Mouse (Mus musculus) megakaryocyte, adult 5-6 weeks (primary cell): ENCODE measurements around the gene Olfr1280. TPM values are rescaled to one million over a fixed set of nuclear protein-coding genes. Genes with fewer than 3 reads are reported as not detected.
"Not testable (repeated sequence)": the region's sequence is repeated elsewhere in the genome, so short reads cannot be mapped to it uniquely, and the experiment has no call there.

Experiments used
- ATAC-seq: 2 replicates; pipeline ENCODE4 v1.8.0; 2016; ENCODE audit warnings: mild to moderate bottlenecking, inconsistent platforms; ENCODE audit not compliant: poor library complexity, severe bottlenecking
- total RNA-seq, 2 experiments: library from RNA; stranded (forward) in 1 of 2; stranded (reverse) in 1 of 2; fragments of 153-499, 151-499 nt in 1 of 2; fragments of 221-1000, 200-1000 nt in 1 of 2; gene quantifications; 2 replicates each; pipeline versions ENCODE4 v1.2.3 to v1.2.4; 2015 to 2017

The Olfr1280 gene
- not detected in 2 replicates for total RNA-seq (2015)
- not detected in 2 replicates for total RNA-seq (2017)

- ATAC-seq, result no peak
These were observed at the start of gene Olfr1280 for GRCm38 (mm10) chr2:111313717-111314116. Gene Olfr1280, plus strand, starts transcription at chr2:111314017.

DNA sequence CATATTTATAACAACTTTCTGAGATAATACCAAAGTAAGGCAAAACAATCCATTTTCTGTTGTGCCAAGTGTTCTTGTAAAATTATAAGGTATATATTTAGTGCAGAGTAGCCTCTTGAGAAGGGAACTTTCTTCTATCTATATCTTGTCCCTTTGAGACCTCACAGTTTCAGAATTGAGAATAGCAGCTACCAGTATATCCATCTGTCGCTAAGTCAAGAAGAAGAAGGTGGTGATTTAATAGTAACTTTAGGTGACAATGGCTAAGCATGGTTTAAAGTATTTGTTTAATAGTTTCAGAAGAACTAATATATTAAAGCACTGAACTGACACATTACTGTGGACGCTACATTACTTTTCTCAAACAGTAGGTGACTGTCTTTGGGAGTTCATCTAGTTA lies 39.8 kb upstream of the Olfr1280 start, which contains the start of gene Olfr1277:
Gene Olfr1277, minus strand, starts transcription at position 101 of the 400 bp plus-strand sequence.
- ATAC-seq, result no peak

DNA sequence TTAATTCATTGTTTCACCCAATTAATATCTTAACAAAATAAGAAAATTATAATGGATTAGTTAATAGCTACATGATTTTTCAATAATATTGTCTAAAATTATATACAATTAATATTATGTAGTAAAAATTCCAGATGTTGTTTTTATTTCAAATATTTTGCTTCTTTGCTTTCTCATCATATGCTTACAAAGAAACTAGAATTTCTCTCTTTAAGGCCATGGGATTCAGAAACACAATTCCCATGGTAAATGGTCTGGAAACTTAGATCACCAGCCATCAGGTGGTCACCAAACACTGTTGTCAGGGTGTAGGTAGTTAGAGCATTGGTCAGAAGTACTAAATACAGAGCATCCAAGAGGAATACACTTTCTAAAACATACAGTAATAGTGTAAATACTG lies 24.0 kb upstream of the Olfr1280 start, which contains the start of gene Olfr1278:
Gene Olfr1278, plus strand, starts transcription at position 301 of the 400 bp plus-strand sequence.
- no peak for ATAC-seq

DNA sequence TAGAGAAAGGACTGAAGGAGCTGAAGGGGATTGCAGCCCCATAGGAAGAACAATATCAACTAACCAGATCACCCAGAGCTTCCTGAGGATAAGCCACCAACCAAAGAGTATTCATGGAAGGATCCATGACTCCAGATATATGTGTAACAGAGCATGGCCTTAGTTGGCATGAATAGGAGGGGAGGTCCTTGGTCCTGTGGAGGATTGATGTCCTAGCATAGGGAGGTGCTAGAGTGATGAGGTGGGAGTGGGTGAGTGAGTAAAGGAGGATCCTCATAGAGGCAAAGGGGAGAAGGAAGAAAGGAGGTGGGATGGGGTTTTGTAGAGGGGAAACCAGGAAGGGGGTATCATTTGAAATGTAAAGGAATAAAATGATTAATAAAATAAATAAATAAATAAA lies 15.3 kb upstream of the Olfr1280 start:
- ATAC-seq, result no peak

- ATAC-seq, result no peak
These were observed 13.4 kb upstream of the Olfr1280 start, which contains the start of gene Olfr1279 for GRCm38 (mm10) chr2:111300374-111300773. Gene Olfr1279, plus strand, starts transcription at chr2:111300635.

- ATAC-seq, result no peak
These were observed 12.4 kb downstream of the Olfr1280 start, which contains the start of gene Olfr1281 for GRCm38 (mm10) chr2:111326220-111326619. Gene Olfr1281, plus strand, starts transcription at chr2:111326520.

GRCm38 (mm10) chr2:111333721-111334120 lies 19.9 kb downstream of the Olfr1280 start:
- not testable (repeated sequence) for ATAC-seq

DNA sequence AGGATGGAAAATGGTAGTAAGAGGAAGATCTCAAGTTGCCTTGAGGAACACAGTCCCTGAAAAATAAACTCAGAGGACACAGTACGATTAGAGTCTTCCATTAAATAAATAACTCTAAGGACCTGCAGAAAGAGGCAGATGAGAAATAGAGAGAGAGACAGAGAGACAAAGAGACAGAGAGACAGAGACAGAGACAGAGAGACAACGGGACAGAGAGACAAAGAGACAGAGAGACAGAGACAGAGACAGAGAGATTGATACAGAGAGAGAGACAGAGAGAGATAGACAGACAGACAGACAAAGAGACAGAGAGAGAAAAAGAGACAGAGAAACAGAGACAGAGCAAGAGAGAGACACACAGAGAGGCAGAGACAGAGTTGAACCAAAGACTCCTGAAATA lies 22.2 kb downstream of the Olfr1280 start, which contains the start of gene Olfr1282:
Gene Olfr1282, minus strand, starts transcription at position 101 of the 400 bp plus-strand sequence.
- ATAC-seq, result no peak

GRCm38 (mm10) chr2:111366490-111366889 lies 52.7 kb downstream of the Olfr1280 start, which contains the start of gene Olfr1283:
Gene Olfr1283, plus strand, starts transcription at chr2:111366790.
- no peak for ATAC-seq

- no peak for ATAC-seq
These were observed 61.4 kb downstream of the Olfr1280 start, which contains the start of gene Olfr1284 for GRCm38 (mm10) chr2:111375222-111375621. Gene Olfr1284, plus strand, starts transcription at chr2:111375522.

Other genes starting within 250 kb of the Olfr1280 start
- gene Gm13941, start 208.0 kb upstream of the Olfr1280 start, total RNA-seq (2015), result not detected in 2 replicates
- not detected in 2 replicates for gene Gm13941, start 208.0 kb upstream of the Olfr1280 start, total RNA-seq (2017)
- gene Gm15130, start 161.1 kb upstream of the Olfr1280 start, total RNA-seq (2015), result not detected in 2 replicates
- not detected in 2 replicates for gene Gm15130, start 161.1 kb upstream of the Olfr1280 start, total RNA-seq (2017)
- gene 4930430A15Rik, start 84.4 kb upstream of the Olfr1280 start, total RNA-seq (2015), result not detected in 2 replicates
- not detected in 2 replicates for gene 4930430A15Rik, start 84.4 kb upstream of the Olfr1280 start, total RNA-seq (2017)
- not detected in 2 replicates for gene Olfr1275, start 78.7 kb upstream of the Olfr1280 start, total RNA-seq (2015)
- gene Olfr1275, start 78.7 kb upstream of the Olfr1280 start, total RNA-seq (2017), result not detected in 2 replicates
- gene Olfr1276, start 59.5 kb upstream of the Olfr1280 start, total RNA-seq (2015), result not detected in 2 replicates
- gene Olfr1276, start 59.5 kb upstream of the Olfr1280 start, total RNA-seq (2017), result not detected in 2 replicates
- not detected in 2 replicates for gene Olfr1277, start 39.9 kb upstream of the Olfr1280 start, total RNA-seq (2015)
- gene Olfr1277, start 39.9 kb upstream of the Olfr1280 start, total RNA-seq (2017), result not detected in 2 replicates
- gene Olfr1278, start 23.9 kb upstream of the Olfr1280 start, total RNA-seq (2015), result not detected in 2 replicates
- not detected in 2 replicates for gene Olfr1278, start 23.9 kb upstream of the Olfr1280 start, total RNA-seq (2017)
- gene Olfr1279, start 13.4 kb upstream of the Olfr1280 start, total RNA-seq (2015), result not detected in 2 replicates
- not detected in 2 replicates for gene Olfr1279, start 13.4 kb upstream of the Olfr1280 start, total RNA-seq (2017)
- not detected in 2 replicates for gene Olfr1281, start 12.5 kb downstream of the Olfr1280 start, total RNA-seq (2015)
- gene Olfr1281, start 12.5 kb downstream of the Olfr1280 start, total RNA-seq (2017), result not detected in 2 replicates
- gene Olfr1282, start 22.1 kb downstream of the Olfr1280 start, total RNA-seq (2015), result not detected in 2 replicates
- not detected in 2 replicates for gene Olfr1282, start 22.1 kb downstream of the Olfr1280 start, total RNA-seq (2017)
- gene Olfr1283, start 52.8 kb downstream of the Olfr1280 start, total RNA-seq (2015), result not detected in 2 replicates
- gene Olfr1283, start 52.8 kb downstream of the Olfr1280 start, total RNA-seq (2017), result not detected in 2 replicates
- gene Olfr1284, start 61.5 kb downstream of the Olfr1280 start, total RNA-seq (2015), result not detected in 2 replicates
- not detected in 2 replicates for gene Olfr1284, start 61.5 kb downstream of the Olfr1280 start, total RNA-seq (2017)
- gene Olfr1286, start 109.1 kb downstream of the Olfr1280 start, total RNA-seq (2015), result not detected in 2 replicates
- gene Olfr1286, start 109.1 kb downstream of the Olfr1280 start, total RNA-seq (2017), result 0.18 TPM in 1 of 2 replicates, not detected in the other
- gene Olfr1287, start 135.1 kb downstream of the Olfr1280 start, total RNA-seq (2015), result not detected in 2 replicates
- not detected in 2 replicates for gene Olfr1287, start 135.1 kb downstream of the Olfr1280 start, total RNA-seq (2017)
- not detected in 2 replicates for gene Olfr1288, start 160.1 kb downstream of the Olfr1280 start, total RNA-seq (2015)
- not detected in 2 replicates for gene Olfr1288, start 160.1 kb downstream of the Olfr1280 start, total RNA-seq (2017)
- gene Olfr1289, start 166.8 kb downstream of the Olfr1280 start, total RNA-seq (2015), result not detected in 2 replicates
- gene Olfr1289, start 166.8 kb downstream of the Olfr1280 start, total RNA-seq (2017), result not detected in 2 replicates
- gene Olfr1290, start 179.8 kb downstream of the Olfr1280 start, total RNA-seq (2015), result not detected in 2 replicates
- gene Olfr1290, start 179.8 kb downstream of the Olfr1280 start, total RNA-seq (2017), result not detected in 2 replicates
- not detected in 2 replicates for gene Olfr1291-ps1, start 183.2 kb downstream of the Olfr1280 start, total RNA-seq (2015)
- gene Olfr1291-ps1, start 183.2 kb downstream of the Olfr1280 start, total RNA-seq (2017), result not detected in 2 replicates
- gene Olfr1293-ps, start 211.2 kb downstream of the Olfr1280 start, total RNA-seq (2015), result not detected in 2 replicates
- gene Olfr1293-ps, start 211.2 kb downstream of the Olfr1280 start, total RNA-seq (2017), result not detected in 2 replicates
- not detected in 2 replicates for gene Olfr1294, start 226.3 kb downstream of the Olfr1280 start, total RNA-seq (2015)
- gene Olfr1294, start 226.3 kb downstream of the Olfr1280 start, total RNA-seq (2017), result not detected in 2 replicates